Mouse (Mus musculus) T-helper 17 cell (primary cell): Measurements from ENCODE around the gene Ifi27l2b.

Experiments used
- in situ Hi-C, 2 experiments: fragments of 300-600 bp; cut with MboI, MseI; formaldehyde crosslinking; loops; 1 replicate in 1 of 2; 2 replicates in 1 of 2; pipeline ENCODE4 v1.15.1; 2025; ENCODE audit warnings: high pct_unique_total_duplicates in 2 of 2

Gene Ifi27l2b

DNA sequence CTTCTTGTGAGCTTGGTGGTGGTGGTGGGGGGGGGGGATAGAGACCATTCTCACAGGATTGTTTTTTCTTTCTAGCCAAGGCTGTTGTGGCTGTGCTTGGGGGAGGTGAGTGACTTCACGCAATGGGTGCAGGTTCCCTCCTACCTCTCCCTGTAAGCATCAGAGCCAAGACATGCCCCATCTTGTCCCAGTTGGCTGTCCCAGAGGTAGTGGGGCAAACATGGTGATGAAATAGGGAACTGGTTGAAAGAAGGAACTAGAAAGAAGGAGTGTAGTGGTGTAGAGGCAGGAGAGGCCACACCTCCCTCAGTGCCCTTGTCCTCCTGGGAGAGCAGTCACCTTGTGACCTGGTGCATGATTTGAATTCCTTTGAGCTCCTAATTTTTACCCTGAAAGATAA, 19.4 kb downstream of the Ifi27l2b start:
- in situ Hi-C loops: no loop called here

DNA sequence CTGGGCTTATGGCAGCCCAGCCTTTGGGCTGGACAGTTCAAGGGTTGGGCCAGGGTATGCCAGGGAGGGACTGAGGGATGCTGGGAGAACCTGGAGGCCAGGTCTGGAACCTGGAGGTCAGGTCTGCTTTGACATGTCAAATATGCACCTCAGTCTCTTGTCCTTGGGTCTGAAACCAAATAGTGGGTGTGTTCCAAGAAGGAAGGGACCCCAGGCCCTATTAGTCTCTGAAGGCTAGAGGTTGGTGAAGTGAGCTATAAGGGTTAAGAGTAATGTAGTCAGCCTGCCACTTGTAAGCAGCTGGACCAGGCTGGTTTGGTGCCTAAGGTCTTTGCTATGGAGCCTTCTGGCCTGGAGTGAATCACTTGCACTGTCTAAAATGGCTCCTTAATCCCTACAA, 22.2 kb downstream of the Ifi27l2b start:
- in situ Hi-C loops: loop anchor here in 1 of 2 experiments (5.0 kb wide), 1 partner anchor 57 kb away; no protein-coding TSS in a partner anchor

DNA sequence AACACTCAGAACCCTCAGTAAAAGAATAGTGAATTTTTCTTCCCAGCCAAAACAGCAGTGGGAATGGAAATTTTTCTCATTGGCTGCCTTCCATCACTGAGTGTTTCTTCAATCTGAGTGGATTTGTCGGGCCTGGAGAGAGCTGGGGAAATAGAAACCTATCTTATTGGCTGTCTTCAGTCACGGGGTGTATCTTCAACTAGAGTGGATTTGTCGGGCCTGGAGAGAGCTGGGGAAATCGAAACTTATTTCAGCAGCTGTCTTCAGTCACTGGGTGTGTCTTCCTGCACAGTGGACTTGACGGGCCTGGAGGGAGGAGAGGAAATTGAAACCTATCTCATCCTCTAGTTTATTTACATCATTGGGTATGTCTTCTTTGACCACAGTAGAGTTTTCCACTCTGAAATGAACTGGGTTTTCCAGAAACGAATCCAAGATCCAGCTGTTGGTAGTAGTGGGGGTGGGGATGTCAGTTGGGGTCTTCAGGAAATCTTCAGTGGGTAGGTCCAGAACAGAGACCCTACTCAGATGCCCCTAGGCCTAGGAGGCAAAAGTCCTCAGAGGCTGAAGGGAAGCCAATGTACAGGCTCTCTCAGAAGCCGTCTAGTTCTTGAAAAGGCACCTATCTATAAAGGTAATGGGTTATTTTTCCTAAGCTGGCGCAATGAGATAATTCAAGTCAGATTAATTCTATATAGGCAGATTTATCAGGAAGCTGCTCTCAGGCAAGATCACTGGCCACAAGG, 22.9 kb downstream of the Ifi27l2b start, which contains the start of gene Ifi27:
Gene Ifi27, plus strand, starts transcription at position 226 of the 746 bp plus-strand sequence.
- in situ Hi-C loops: loop anchor here in 1 of 2 experiments (5.0 kb wide), 1 partner anchor 58 kb away; no protein-coding TSS in a partner anchor

DNA sequence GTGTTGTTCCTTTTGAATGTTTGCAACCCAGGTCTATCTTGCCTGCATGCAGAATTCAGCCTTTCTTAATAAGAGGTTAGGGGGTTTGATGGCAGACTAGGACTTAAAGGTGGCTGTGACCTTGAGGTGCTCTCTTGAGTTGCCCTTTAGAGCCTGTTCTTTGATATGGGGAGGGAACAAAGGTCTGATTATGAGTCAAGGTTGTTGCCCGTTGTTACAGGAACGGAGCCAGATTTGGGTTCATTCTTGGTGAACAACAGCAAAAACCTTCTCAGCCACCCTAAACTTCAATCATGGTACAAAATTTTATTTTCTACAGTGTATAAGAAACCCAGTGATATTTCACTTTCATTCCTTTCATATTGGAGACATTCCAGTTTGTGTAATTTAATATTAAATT, 23.6 kb downstream of the Ifi27l2b start:
- in situ Hi-C loops: loop anchor here in 1 of 2 experiments (5.0 kb wide), 1 partner anchor 59 kb away; no protein-coding TSS in a partner anchor

DNA sequence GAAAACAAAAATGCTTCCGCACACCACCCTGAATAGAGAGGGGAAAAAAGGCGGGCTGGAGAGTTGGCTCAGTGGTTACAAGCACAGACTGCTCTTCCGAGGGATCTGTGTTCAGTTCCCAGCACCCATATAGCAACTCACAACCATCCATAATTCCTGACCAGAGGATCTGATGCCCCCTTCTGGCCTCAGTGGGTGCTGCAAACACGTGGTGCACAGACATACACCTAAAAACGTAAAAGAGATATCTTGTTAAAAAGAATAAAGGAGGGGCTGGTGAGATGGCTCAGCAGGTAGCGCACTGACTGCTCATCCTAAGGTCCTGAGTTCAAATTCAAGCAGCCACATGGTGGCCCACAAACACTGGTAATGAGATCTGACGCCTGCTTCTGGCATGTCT, 30.3 kb downstream of the Ifi27l2b start:
- in situ Hi-C loops: loop anchor here (5.0 to 10.0 kb wide), 2 partner anchors 66 to 1588 kb away; no protein-coding TSS in a partner anchor

DNA sequence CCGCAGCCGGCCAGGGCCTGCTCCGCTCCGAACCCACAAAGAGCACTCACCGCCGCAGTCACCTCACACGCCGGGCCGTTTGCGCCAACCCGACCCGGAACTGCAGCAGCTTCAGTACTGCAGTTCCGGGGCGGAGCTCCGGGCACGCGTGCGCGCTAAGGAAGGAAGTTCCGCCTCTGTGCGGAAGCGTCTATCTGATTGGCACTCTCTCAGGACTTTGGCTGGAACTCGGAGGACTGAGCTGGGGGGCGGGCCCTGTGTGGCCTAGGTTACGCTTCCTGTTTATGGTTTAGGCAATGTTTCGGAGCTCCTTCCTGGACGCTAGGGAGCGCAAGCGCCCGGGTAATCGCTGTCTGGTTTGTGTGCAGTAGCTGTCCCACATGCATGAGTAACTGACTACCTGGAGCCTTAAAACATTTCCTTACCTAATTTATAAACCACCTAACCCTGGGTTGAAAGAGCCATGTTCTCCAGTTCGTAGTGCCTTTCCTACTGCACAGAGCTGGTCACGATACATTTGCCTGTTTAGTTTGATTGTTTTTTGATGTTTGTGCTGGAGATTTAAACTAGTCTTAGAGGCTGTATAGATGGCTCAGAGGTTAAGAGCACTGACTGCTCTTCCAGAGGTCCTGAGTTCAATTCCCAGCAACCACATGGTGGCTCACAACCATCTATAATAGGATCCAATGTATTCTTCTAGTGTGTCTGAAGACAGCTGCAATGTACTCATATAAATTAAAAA, 31.1 kb downstream of the Ifi27l2b start, which contains the start of gene Ddx24:
Gene Ddx24, minus strand, starts transcription at position 102 of the 742 bp plus-strand sequence.
- in situ Hi-C loops: loop anchor here (5.0 to 10.0 kb wide), 2 partner anchors 66 to 1589 kb away; no protein-coding TSS in a partner anchor

DNA sequence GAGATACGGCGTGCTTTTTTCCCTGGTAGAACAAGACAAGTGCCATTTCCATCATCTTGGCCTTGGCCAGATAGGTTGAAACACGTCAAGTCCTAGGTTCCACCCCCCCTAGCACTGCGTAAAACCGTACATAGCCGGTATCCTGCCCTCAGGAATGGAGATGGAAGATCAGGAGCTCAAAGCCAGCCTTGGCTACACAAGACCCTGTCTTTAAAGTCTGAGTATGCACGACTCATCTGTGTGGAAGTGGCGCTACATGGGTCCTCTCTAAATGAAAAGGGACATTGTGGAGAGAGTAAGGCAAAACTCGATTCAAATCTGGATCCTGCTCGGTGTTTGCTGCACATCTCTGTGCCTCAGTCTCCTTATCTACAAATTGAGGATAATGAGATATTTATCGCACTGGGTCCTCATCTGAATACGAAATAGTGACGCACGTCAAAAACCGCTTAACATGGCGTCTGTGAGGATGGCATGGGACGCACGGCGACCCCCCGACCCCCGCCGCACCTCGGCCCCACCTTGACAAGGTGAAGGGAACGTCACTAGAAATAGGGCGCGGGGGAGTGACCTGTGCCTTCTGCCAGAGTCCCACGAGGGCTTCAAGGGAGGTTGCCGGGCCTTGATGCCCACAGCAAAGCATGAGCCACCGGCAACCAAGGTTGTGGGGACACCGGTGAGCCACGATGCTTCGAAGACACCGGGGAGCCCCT, 31.9 kb downstream of the Ifi27l2b start:
- in situ Hi-C loops: loop anchor here (5.0 to 10.0 kb wide), 2 partner anchors 67 to 1590 kb away; no protein-coding TSS in a partner anchor

DNA sequence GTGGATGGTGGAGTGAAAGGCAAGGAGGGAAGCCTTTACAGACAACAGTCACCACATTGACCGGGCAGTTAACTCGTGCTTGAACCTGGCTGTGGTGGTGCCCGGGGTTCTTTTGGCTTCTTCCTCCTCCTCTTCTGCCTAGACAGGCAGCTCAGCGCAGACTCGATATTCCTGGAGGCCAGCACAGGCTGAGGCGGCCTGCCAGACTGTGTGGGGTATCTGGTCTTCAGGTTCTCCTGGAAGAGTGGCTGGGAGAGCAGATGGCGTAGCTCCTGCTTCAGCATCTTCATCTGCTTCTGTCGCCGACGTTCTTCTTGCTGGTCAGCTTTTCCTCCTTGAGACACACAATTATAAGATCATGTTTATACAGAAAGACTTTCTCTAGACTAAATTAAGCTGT, 48.9 kb downstream of the Ifi27l2b start:
- in situ Hi-C loops: no loop called here

DNA sequence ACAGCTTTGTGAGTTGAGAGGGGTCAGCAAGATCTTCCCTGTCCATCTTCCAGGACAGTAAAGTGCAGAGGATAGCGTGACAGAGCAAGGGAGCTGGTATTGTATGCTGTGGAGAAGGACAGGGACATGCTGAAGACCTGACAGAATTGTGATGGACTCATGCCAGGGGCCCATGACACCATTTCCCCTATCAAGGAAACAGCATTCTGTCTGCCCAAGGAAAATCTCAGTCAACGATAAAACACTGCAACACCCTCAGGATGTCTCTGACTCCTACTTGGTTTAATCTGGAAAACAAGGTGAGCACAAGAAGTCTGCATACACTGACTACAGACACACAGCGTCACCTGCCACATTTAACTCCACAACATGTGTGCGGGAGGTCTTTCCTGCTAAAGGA, 49.3 kb downstream of the Ifi27l2b start, which contains the start of gene 9330161L09Rik:
Gene 9330161L09Rik, minus strand, starts transcription at position 101 of the 400 bp plus-strand sequence.
- in situ Hi-C loops: no loop called here

DNA sequence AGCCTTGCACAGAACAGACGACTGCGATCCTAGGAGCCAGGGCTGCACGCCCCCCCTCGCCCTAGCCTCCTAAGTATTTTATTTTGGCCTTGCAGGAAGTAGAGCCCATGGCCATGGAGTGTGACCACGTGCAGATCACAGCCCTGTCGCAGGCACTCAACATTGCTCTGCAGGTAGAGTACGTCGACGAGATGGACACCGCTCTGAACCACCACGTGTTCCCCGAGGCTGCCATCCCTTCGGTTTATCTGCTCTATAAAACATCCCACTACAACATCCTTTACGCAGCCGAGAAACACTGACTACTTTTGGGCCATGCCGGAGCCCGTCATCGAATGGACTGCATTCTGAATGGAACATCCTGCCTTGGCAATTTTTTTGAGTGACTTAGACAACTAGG, 52.9 kb downstream of the Ifi27l2b start:
- in situ Hi-C loops: no loop called here
